Mouse (Mus musculus) bone marrow macrophage, adult 2 months (primary cell): ENCODE measurements around the gene S100a10. TPM values are rescaled to one million over a fixed set of nuclear protein-coding genes. Genes with fewer than 3 reads are reported as not detected.
A peak's percentile ranks its signal among the peaks of the same experiment; 100 is the strongest.

Experiments used
- H3K27ac ChIP-seq: 2 replicates; pipeline ENCODE4 v1.5.1; 2012; ENCODE audit warnings: low read depth, low read length; ENCODE audit not compliant: insufficient read depth
- H3K4me1 ChIP-seq: 2 replicates; pipeline ENCODE4 v1.6.1; 2012; ENCODE audit warnings: low read length; ENCODE audit not compliant: control insufficient read depth, insufficient read depth
- H3K4me3 ChIP-seq: 2 replicates; pipeline ENCODE4 v1.5.1; 2012; ENCODE audit warnings: mild to moderate bottlenecking, low read length, moderate library complexity; ENCODE audit not compliant: insufficient read depth
- CTCF ChIP-seq: IDR thresholded peaks from 2 replicates; pipeline ENCODE4 v1.5.1; 2012; ENCODE audit warnings: low read depth, mild to moderate bottlenecking, low read length, moderate library complexity
- POLR2A ChIP-seq: IDR thresholded peaks from 2 replicates; pipeline ENCODE4 v1.6.1; 2012; ENCODE audit warnings: mild to moderate bottlenecking, low read depth, low read length, borderline replicate concordance
- polyA plus RNA-seq: library from polyadenylated mRNA; stranded (reverse); fragments of >200 nt; gene quantifications from 2 replicates; pipeline ENCODE4 v1.2.4, GENCODE M21; 2012; ENCODE audit not compliant: missing spikeins, insufficient read depth, insufficient read length

S100a10 gene
- polyA plus RNA-seq, 1 experiment, result 412 TPM

DNA sequence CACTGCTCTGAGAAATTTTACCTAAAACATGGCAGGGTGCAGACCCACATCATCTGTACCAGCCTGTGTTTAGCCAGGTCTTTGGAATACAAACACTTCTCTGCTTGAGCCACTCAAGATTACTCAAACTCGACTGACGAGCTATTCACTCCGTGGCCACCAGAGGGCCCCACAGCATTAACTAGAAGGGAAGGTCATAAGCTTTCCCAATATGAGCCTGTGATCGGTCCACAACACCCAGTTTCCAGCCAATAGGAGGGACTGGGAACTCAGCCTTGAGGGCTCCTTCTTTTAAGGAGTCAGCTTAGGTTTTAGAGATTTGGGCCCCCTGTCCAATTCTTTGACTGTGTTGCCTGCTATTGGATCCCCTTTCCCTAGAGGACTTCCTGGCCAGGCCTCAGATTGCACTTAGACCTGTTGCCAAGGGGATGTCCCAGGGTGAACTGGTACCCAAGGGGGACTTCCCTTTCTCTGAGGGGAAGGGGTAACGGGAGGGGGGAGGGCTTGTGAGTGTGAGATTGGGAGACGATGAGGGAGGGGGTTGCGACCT lies 7.7 kb upstream of the S100a10 start:
- H3K4me1 ChIP-seq, result peaks cover 18% of the 10 kb centered on the region
- TF ChIP-seq CTCF, result peak; percentile 82; the same call in 1 of the 2 replicates
- TF ChIP-seq POLR2A, result no peak
- no peak overlapping the region for H3K27ac ChIP-seq
- 0 out of 2 replicates have a peak overlapping the region, but pooled peaks have one; percentile 1 for H3K4me3 ChIP-seq

- no peak overlapping the region for H3K27ac ChIP-seq
- TF ChIP-seq POLR2A, result no peak
- TF ChIP-seq CTCF, result no peak
- H3K4me1 ChIP-seq, result peaks cover 21% of the 10 kb centered on the region
- H3K4me3 ChIP-seq, result no peak overlapping the region
Observed at GRCm38 (mm10) chr3:93547749-93548540, 6.9 kb upstream of the S100a10 start.

- no peak overlapping the region for H3K4me3 ChIP-seq
- no peak overlapping the region for H3K27ac ChIP-seq
- peaks cover 27% of the 10 kb centered on the region for H3K4me1 ChIP-seq
- TF ChIP-seq CTCF, result no peak
- TF ChIP-seq POLR2A, result no peak
Observed at GRCm38 (mm10) chr3:93548541-93549266, 6.2 kb upstream of the S100a10 start.

DNA sequence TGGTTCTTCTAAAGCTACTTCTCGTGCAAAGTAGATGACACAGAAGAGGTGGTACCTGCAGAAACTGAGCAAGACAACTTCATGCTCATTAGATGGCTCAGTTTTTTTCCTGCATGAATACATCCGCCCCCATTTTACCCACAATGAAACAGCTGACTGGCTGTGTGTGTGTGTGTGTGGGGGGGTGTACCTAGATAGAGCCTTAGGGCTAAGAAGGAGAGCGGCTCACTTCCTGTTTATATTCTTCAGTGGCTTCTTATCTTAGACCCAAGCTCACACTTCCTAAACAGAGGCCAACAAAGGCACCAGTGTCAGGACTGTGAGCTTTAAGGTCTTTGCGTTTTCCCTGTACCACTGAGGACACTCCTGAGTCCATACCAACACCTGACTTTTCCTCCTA lies 4.9 kb upstream of the S100a10 start:
- TF ChIP-seq CTCF (no peak), POLR2A (no peak)
- no peak overlapping the region for H3K4me3 ChIP-seq
- no peak overlapping the region for H3K27ac ChIP-seq
- H3K4me1 ChIP-seq, result peaks cover 33% of the 10 kb centered on the region

DNA sequence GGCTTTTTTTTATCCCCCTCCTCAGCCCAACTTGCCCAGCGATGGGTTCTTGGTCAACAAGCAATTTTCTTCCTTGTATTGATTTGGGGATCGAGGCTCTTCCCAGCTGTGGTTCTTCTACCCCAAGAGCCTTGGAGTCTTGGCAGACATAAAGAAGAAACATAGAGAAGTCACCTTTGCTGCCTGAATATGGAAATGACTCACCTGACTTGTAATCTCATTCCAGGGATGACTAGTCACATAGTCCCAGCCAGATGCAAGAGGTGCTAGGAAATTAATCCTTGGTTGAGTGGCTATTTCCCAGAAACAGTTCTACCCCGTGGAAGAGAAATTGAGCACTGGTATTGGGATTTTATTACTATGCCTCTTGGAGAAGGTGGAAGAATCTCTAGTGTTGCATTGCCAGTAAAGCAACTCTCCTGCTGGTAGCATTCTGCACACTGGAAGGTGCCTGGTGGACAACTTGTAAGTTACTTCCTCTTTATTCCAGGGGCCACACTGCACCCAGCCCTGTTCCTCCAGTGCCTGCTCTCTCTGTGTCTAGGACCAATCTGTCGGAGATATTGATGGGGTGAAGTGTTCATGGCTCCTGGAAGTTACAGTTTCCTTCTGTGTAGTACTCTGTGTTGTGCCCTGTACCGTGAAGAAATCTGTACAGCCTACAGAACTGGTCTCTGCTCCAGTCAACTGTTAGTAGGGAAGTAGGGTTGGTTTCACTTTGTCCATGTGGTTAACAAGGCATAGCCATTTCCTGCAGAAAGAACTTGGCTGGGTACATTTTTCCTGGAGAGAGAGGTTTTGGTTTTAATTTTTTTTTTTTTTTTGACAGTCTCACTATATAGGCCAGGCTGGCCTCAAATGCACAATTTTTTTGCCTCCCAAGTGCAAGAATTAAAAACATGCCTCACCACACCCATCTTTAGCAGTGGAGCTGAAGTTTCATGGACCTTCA lies 2.7 kb upstream of the S100a10 start:
- H3K4me1 ChIP-seq, result peaks cover 41% of the 10 kb centered on the region

GRCm38 (mm10) chr3:93553311-93553710 lies 1.6 kb upstream of the S100a10 start:
- TF ChIP-seq CTCF (no peak), POLR2A (no peak)
- no peak overlapping the region for H3K27ac ChIP-seq

More for the DNA sequence above, 2.7 kb upstream of the S100a10 start:
- TF ChIP-seq CTCF (no peak), POLR2A (no peak)
- Histone ChIP-seq H3K27ac (peak overlapping the region; percentile 90), H3K4me3 (peak overlapping the region; percentile 48)

DNA sequence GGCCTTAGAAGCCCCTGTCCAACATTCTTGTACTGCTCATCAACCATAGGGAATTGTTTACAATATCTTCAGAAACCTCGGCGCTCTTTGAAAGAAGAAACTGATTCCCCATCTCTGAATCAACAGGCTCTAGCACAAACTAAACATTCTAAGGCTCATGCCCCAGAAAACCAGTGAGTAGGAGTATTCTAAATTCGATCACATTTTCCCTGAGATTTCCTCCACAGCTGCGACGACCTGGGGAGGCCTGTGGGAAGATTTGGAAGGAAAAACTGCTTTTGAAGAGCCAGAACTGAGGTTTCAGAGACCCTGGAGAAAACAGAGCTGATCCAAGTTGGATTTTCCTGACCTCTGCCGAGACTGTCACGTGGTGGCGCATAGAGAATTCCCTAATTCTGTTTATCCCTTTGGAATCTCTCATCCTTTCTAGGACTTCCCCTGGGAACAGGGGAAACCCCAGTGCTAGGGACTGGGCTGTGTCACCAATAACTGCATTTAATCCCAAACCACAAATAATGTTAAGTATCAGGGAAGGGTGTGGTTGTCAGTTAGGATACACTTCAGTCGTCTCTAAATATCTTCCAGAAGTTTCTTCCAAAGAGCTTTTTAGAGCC lies 1.0 kb upstream of the S100a10 start:
- Histone ChIP-seq H3K4me3 (no peak overlapping the region), H3K4me1 (peaks cover 55% of the 10 kb centered on the region), H3K27ac (no peak overlapping the region)
- TF ChIP-seq CTCF (no peak), POLR2A (no peak)

More at GRCm38 (mm10) chr3:93553311-93553710, 1.6 kb upstream of the S100a10 start:
- Histone ChIP-seq H3K4me3 (no peak overlapping the region), H3K4me1 (peaks cover 50% of the 10 kb centered on the region)

DNA sequence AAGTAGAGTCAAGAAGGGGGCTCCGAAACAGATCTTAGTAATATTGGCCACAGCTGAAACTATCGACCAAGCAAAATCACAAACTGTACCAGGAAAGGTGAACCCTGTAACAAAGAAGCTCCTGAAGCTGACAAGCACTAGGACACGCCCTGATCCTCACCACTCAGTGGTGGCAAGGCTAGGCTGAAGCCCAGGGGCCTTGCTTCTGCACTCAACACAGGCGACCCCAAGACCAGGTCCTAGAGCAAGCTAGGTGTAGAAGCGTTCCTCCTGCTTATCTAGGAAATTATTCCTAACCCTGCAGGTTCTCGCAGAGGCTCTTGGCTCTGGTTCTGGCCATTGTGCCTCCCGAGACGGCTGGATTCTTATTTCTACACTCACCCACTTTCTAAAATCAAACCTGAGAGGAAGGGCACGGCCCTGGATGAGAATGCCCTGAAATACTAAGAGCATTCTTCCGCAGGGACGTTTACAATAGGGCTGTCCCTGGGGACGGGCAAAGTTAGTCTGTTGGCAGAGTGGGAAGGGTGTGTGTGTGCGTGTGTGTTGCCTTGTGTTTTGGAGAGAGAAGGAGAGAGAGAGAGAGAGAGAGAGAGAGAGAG lies 400 bp upstream of the S100a10 start:
- Histone ChIP-seq H3K4me3 (peak overlapping the region; percentile 86), H3K27ac (peak overlapping the region; percentile 21; the same call in 1 of the 2 replicates), H3K4me1 (peaks cover 58% of the 10 kb centered on the region)
- TF ChIP-seq POLR2A (no peak), CTCF (no peak)
